Mouse (Mus musculus) myocyte (in vitro differentiated cells): ENCODE results near the gene Wdr25. TPM values are rescaled to one million over a fixed set of nuclear protein-coding genes. Genes with fewer than 3 reads are reported as not detected.

ENCODE experiments used
- H3K27me3 ChIP-seq: one replicate; pipeline ENCODE4 v1.6.1; 2011; ENCODE audit not compliant: control insufficient read depth, insufficient read depth, insufficient read length
- H3K36me3 ChIP-seq: one replicate; pipeline ENCODE4 v1.6.1; 2011; ENCODE audit not compliant: control insufficient read depth, insufficient read depth
- H3K4me2 ChIP-seq: one replicate; pipeline ENCODE4 v1.6.1; 2011; ENCODE audit warnings: low read depth, control low read depth
- H3K4me3 ChIP-seq: one replicate; pipeline ENCODE4 v1.5.1; 2011; ENCODE audit warnings: mild to moderate bottlenecking, control low read depth, moderate library complexity
- H3K79me2 ChIP-seq: one replicate; pipeline ENCODE4 v1.6.1; 2011; ENCODE audit not compliant: control insufficient read depth, insufficient read depth
- H3ac ChIP-seq: one replicate; pipeline ENCODE4 v1.6.1; 2011; ENCODE audit not compliant: control insufficient read depth, insufficient read length
- CEBPB ChIP-seq: IDR thresholded peaks from 2 replicates; pipeline ENCODE4 v1.6.1; 2011; ENCODE audit warnings: mild to moderate bottlenecking, moderate library complexity; ENCODE audit not compliant: poor library complexity, insufficient read depth, severe bottlenecking
- E2F4 ChIP-seq: IDR thresholded peaks from one replicate; pipeline ENCODE4 v1.6.1; 2011; ENCODE audit warnings: mild to moderate bottlenecking, control low read depth, moderate library complexity; ENCODE audit not compliant: insufficient read depth
- MAX ChIP-seq: IDR thresholded peaks from one replicate; pipeline ENCODE4 v1.6.1; 2011; ENCODE audit warnings: low read depth, mild to moderate bottlenecking, control low read depth
- MYOD1 ChIP-seq, 3 experiments: IDR thresholded peaks; one replicate each; pipeline ENCODE4 v1.6.1; 2011; ENCODE audit warnings: control low read depth in 2 of 3, low read depth in 2 of 3, mild to moderate bottlenecking in 2 of 3, moderate library complexity in 1 of 3; ENCODE audit not compliant: insufficient read length in 2 of 3, control insufficient read depth in 1 of 3
- MYOG ChIP-seq, 3 experiments: IDR thresholded peaks; one replicate each; pipeline ENCODE4 v1.6.1; 2011; ENCODE audit warnings: control low read depth in 2 of 3, low read depth in 2 of 3, mild to moderate bottlenecking in 2 of 3; ENCODE audit not compliant: insufficient read length in 2 of 3, control insufficient read depth in 1 of 3, insufficient read depth in 1 of 3
- POLR2A ChIP-seq: IDR thresholded peaks from one replicate; pipeline ENCODE4 v1.6.1; 2011; ENCODE audit warnings: low read depth, mild to moderate bottlenecking, control low read depth, moderate library complexity; ENCODE audit not compliant: insufficient read length
- POLR2AphosphoS2 ChIP-seq: IDR thresholded peaks from one replicate; pipeline ENCODE4 v1.6.1; 2011; ENCODE audit warnings: low read depth, control low read depth; ENCODE audit not compliant: insufficient read length
- REST ChIP-seq: IDR thresholded peaks from one replicate; pipeline ENCODE4 v1.6.1; 2011; ENCODE audit warnings: mild to moderate bottlenecking, control low read depth, moderate library complexity; ENCODE audit not compliant: insufficient read depth, insufficient read length
- SRF ChIP-seq: IDR thresholded peaks from one replicate; pipeline ENCODE4 v1.6.1; 2011; ENCODE audit warnings: low read depth; ENCODE audit not compliant: control insufficient read depth, insufficient read length
- TCF12 ChIP-seq: IDR thresholded peaks from one replicate; pipeline ENCODE4 v1.6.1; 2011; ENCODE audit warnings: mild to moderate bottlenecking, control low read depth; ENCODE audit not compliant: poor library complexity, insufficient read depth, severe bottlenecking
- TCF3 ChIP-seq: IDR thresholded peaks from one replicate; pipeline ENCODE4 v1.6.1; 2011; ENCODE audit warnings: low read depth, control low read depth; ENCODE audit not compliant: insufficient read length
- USF1 ChIP-seq: IDR thresholded peaks from one replicate; pipeline ENCODE4 v1.6.1; 2011; ENCODE audit warnings: low read depth, mild to moderate bottlenecking, control low read depth, moderate library complexity
- polyA plus RNA-seq: library from polyadenylated mRNA; unstranded; fragments of >200 nt; fragmentation: generic; extraction: Trizol; gene quantifications from one replicate; pipeline ENCODE4 v1.2.1, GENCODE M21; 2012; ENCODE audit warnings: missing spikeins

Gene Wdr25
- polyA plus RNA-seq, 1 experiment: 14.0 TPM

DNA sequence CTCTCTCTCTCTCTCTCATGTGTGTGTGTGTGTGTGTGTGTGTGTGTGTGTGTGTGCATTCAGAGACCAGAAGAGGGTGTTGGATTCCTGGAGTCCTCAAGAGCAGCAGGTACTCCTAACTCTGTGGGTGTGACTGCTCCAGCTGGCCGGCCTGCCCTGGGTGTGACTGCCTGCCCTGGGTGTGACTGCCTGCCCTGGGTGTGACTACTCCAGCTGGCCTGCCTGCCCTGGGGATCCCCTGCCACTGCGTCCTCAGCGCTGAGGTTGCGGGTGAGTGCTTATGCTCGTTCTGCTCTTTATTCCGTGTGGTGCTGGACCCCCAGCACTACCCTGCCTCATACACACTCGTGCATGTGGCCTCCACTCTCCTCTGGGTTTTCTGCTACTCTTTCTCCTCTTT, 109.5 kb downstream of the Wdr25 start:
- no peak for TF ChIP-seq REST
- TF ChIP-seq MYOG (IDR thresholded peaks at IDR 0.05; ENCODE audit: control insufficient read depth in 1 of 3, insufficient read depth in 1 of 3, insufficient read length in 2 of 3, low read depth in 2 of 3): no peak
- no peak for TF ChIP-seq CEBPB
- H3K4me3 ChIP-seq: no peak overlapping the region
- H3K4me2 ChIP-seq: no peak overlapping the region
- no peaks in the 10 kb centered on the region for H3K36me3 ChIP-seq
- H3K27me3 ChIP-seq: no peaks in the 10 kb centered on the region
- H3K79me2 ChIP-seq: no peaks in the 10 kb centered on the region
- no peak overlapping the region for H3ac ChIP-seq

DNA sequence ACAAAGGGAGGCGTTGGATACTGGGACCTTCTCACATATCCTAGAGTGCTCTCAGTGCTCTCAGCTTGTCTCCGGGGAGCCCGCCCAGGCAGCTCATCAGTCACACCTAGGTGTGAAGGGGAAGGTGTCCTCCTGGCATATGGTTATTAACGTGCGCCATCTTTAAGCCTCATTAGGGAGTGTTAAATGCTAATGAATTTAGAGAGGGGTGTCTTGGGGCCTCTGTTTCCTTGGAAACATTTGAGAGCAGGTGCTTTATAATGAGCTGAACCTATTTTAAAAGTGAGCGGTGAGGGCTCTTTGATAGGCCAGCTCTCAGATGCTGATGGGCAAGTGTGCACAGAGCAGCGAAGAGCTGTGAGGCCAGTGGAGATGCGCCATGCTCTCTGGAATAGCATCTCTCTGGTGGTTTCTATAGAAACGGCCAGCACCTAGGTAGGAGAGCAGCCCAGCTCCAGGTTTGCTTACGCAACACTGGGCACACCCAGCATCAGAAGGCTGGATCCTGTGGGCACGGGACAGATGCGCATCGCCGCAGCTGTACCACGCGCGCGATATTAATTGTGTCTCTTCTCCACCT, 116.7 kb downstream of the Wdr25 start:
- H3ac ChIP-seq: no peak overlapping the region
- H3K27me3 ChIP-seq: no peaks in the 10 kb centered on the region
- no peaks in the 10 kb centered on the region for H3K79me2 ChIP-seq
- no peak overlapping the region for H3K4me2 ChIP-seq
- H3K36me3 ChIP-seq: no peaks in the 10 kb centered on the region
- H3K4me3 ChIP-seq: no peak overlapping the region
- TF ChIP-seq USF1: no peak

DNA sequence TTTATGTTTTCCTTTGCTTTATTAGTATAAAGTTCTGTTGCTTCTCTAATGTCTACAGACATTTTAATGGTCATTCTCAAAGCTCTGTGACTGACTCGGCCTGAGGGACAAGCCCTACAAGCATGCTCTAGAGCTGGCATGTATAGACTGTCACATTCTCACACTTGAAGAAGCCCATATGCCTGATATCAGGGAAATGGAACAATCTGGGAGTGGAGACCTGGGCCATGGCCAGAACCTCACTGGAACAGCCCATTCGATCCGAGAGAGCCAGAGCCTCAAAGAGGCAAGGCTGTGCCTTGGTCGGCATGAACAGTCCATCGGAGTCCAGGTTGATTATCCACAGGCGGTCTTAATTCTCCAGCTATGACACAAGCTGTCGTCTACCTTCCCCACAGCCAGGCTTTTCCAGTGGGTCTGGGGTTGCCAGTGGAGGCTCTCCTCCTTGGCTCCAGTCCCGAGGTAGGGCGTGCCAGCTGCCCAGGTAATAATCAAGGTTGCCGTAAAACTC, 128.8 kb downstream of the Wdr25 start:
- Histone ChIP-seq H3K4me3 (no peak overlapping the region), H3K4me2 (no peak overlapping the region), H3ac (no peak overlapping the region), H3K36me3 (no peaks in the 10 kb centered on the region), H3K27me3 (no peaks in the 10 kb centered on the region), H3K79me2 (no peaks in the 10 kb centered on the region)
- TF ChIP-seq CEBPB: no peak
- TF ChIP-seq SRF: no peak
- no peak for TF ChIP-seq REST
- TF ChIP-seq TCF3: no peak
- no peak for TF ChIP-seq POLR2AphosphoS2
- TF ChIP-seq MYOD1 (IDR thresholded peaks at IDR 0.05; ENCODE audit: control insufficient read depth in 1 of 3, insufficient read length in 2 of 3, low read depth in 2 of 3): no peak
- TF ChIP-seq USF1: no peak
- TF ChIP-seq MYOG (IDR thresholded peaks at IDR 0.05; ENCODE audit: control insufficient read depth in 1 of 3, insufficient read depth in 1 of 3, insufficient read length in 2 of 3, low read depth in 2 of 3): no peak
- TF ChIP-seq TCF12: no peak
- no peak for TF ChIP-seq MAX
- no peak for TF ChIP-seq POLR2A
- no peak for TF ChIP-seq E2F4

DNA sequence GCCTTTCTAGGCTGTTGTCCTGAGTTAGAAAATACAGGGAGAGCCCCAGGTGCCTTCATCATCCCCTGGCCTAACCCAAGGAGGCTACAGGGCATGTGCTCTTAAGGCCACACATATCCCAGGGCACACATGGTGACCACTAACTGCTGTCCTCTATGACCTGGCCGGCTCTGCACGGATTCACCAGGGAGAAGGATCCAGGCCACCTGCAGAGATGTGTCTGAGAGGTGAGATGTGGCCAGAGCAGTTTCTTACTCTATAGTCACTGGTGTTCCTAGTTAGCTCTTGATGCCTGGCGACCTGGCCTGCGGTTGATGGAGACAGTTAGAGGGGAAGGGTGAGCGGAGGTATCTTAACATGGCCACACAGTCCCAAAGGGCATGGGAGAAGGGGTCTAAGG, 129.5 kb downstream of the Wdr25 start:
- Histone ChIP-seq H3K4me3 (no peak overlapping the region), H3K79me2 (no peaks in the 10 kb centered on the region), H3K4me2 (no peak overlapping the region), H3K36me3 (no peaks in the 10 kb centered on the region), H3K27me3 (no peaks in the 10 kb centered on the region), H3ac (no peak overlapping the region)
- no peak for TF ChIP-seq TCF12
- TF ChIP-seq TCF3: no peak
- TF ChIP-seq POLR2AphosphoS2: no peak
- TF ChIP-seq POLR2A: no peak
- no peak for TF ChIP-seq MYOG (IDR thresholded peaks at IDR 0.05; ENCODE audit: control insufficient read depth in 1 of 3, insufficient read depth in 1 of 3, insufficient read length in 2 of 3, low read depth in 2 of 3)

DNA sequence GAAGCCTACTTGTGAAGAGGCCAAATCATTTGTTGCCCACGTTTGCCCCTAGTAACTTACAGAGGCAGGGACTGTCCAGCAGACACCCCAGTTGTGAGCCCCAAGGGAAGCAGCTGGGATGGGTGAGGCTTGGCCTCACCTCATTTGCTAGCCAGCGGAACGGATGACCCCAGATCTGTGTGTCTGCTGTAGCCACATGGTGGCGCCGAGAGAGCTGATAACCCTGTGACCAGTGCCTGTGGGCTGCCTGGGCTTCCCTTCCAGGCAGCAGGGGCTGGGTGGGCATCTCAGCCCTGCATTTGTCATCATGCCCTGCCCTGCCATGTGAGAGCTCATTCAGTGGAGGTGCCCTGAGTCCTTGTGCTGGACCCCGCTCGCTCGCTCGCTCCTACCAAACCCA, 130.3 kb downstream of the Wdr25 start:
- Histone ChIP-seq H3K4me3 (no peak overlapping the region), H3K4me2 (no peak overlapping the region), H3K27me3 (no peaks in the 10 kb centered on the region), H3ac (no peak overlapping the region), H3K36me3 (no peaks in the 10 kb centered on the region), H3K79me2 (no peaks in the 10 kb centered on the region)
- TF ChIP-seq TCF12: no peak
- TF ChIP-seq MYOG (IDR thresholded peaks at IDR 0.05; ENCODE audit: control insufficient read depth in 1 of 3, insufficient read depth in 1 of 3, insufficient read length in 2 of 3, low read depth in 2 of 3): no peak
- no peak for TF ChIP-seq E2F4
- TF ChIP-seq REST: no peak
- no peak for TF ChIP-seq MAX
- TF ChIP-seq TCF3: no peak
- no peak for TF ChIP-seq MYOD1 (IDR thresholded peaks at IDR 0.05; ENCODE audit: control insufficient read depth in 1 of 3, insufficient read length in 2 of 3, low read depth in 2 of 3)
- TF ChIP-seq CEBPB: no peak
- no peak for TF ChIP-seq POLR2A
- TF ChIP-seq SRF: no peak
- TF ChIP-seq USF1: no peak
- TF ChIP-seq POLR2AphosphoS2: no peak
